Mouse (Mus musculus): ENCODE measurements around the gene Grap2.

The Grap2 gene

GRCm38 (mm10) chr15:80639874-80640273, 67.5 kb downstream of the Grap2 start:
- no peak for DNase-seq

- no peak for DNase-seq
Measured at GRCm38 (mm10) chr15:80641702-80642435, 69.5 kb downstream of the Grap2 start.

GRCm38 (mm10) chr15:80645006-80645797, 72.8 kb downstream of the Grap2 start:
- DNase-seq, result no peak

- no peak for DNase-seq
Measured at GRCm38 (mm10) chr15:80648977-80649606, 76.7 kb downstream of the Grap2 start.

GRCm38 (mm10) chr15:80650412-80650811, 78.0 kb downstream of the Grap2 start:
- DNase-seq, result no peak

GRCm38 (mm10) chr15:80653865-80654264, 81.5 kb downstream of the Grap2 start:
- DNase-seq, result no peak

- no peak for DNase-seq
Measured at GRCm38 (mm10) chr15:80658815-80659471, 86.5 kb downstream of the Grap2 start.

GRCm38 (mm10) chr15:80660963-80661362, 88.6 kb downstream of the Grap2 start:
- no peak for DNase-seq

GRCm38 (mm10) chr15:80664444-80664843, 92.0 kb downstream of the Grap2 start:
- no peak for DNase-seq

GRCm38 (mm10) chr15:80671295-80672252, 99.2 kb downstream of the Grap2 start, which contains the start of gene Fam83f:
Gene Fam83f, plus strand, starts transcription at chr15:80671847.
- DNase-seq, result no peak

GRCm38 (mm10) chr15:80672810-80673209, 100.4 kb downstream of the Grap2 start:
- DNase-seq, result no peak

GRCm38 (mm10) chr15:80673337-80674095, 101.1 kb downstream of the Grap2 start:
- DNase-seq, result no peak

GRCm38 (mm10) chr15:80674700-80675099, 102.3 kb downstream of the Grap2 start:
- no peak for DNase-seq

GRCm38 (mm10) chr15:80679515-80680215, 107.3 kb downstream of the Grap2 start:
- no peak for DNase-seq

- DNase-seq, result no peak
Measured at GRCm38 (mm10) chr15:80680347-80681030, 108.1 kb downstream of the Grap2 start.

GRCm38 (mm10) chr15:80681466-80681881, 109.1 kb downstream of the Grap2 start:
- DNase-seq, result no peak

GRCm38 (mm10) chr15:80682343-80682742, 109.9 kb downstream of the Grap2 start:
- DNase-seq, result no peak

GRCm38 (mm10) chr15:80683151-80683550, 110.8 kb downstream of the Grap2 start:
- no peak for DNase-seq

- no peak for DNase-seq
Measured at GRCm38 (mm10) chr15:80683990-80684389, 111.6 kb downstream of the Grap2 start.
